Mouse (Mus musculus) myocyte (in vitro differentiated cells): Measurements from ENCODE around the gene Plekha8. TPM values are rescaled to one million over a fixed set of nuclear protein-coding genes. Genes with fewer than 3 reads are reported as not detected.
A peak's percentile ranks its signal among the peaks of the same experiment; 100 is the strongest.

ENCODE experiments used
- H3K27me3 ChIP-seq: one replicate; pipeline ENCODE4 v1.6.1; 2011; ENCODE audit not compliant: control insufficient read depth, insufficient read depth, insufficient read length
- H3K36me3 ChIP-seq: one replicate; pipeline ENCODE4 v1.6.1; 2011; ENCODE audit not compliant: control insufficient read depth, insufficient read depth
- H3K4me2 ChIP-seq: one replicate; pipeline ENCODE4 v1.6.1; 2011; ENCODE audit warnings: low read depth, control low read depth
- H3K4me3 ChIP-seq: one replicate; pipeline ENCODE4 v1.5.1; 2011; ENCODE audit warnings: mild to moderate bottlenecking, control low read depth, moderate library complexity
- H3K79me2 ChIP-seq: one replicate; pipeline ENCODE4 v1.6.1; 2011; ENCODE audit not compliant: control insufficient read depth, insufficient read depth
- H3ac ChIP-seq: one replicate; pipeline ENCODE4 v1.6.1; 2011; ENCODE audit not compliant: control insufficient read depth, insufficient read length
- CEBPB ChIP-seq: IDR thresholded peaks from 2 replicates; pipeline ENCODE4 v1.6.1; 2011; ENCODE audit warnings: mild to moderate bottlenecking, moderate library complexity; ENCODE audit not compliant: poor library complexity, insufficient read depth, severe bottlenecking
- E2F4 ChIP-seq: IDR thresholded peaks from one replicate; pipeline ENCODE4 v1.6.1; 2011; ENCODE audit warnings: mild to moderate bottlenecking, control low read depth, moderate library complexity; ENCODE audit not compliant: insufficient read depth
- MAX ChIP-seq: IDR thresholded peaks from one replicate; pipeline ENCODE4 v1.6.1; 2011; ENCODE audit warnings: low read depth, mild to moderate bottlenecking, control low read depth
- MYOD1 ChIP-seq, 3 experiments: IDR thresholded peaks; one replicate each; pipeline ENCODE4 v1.6.1; 2011; ENCODE audit warnings: control low read depth in 2 of 3, low read depth in 2 of 3, mild to moderate bottlenecking in 2 of 3, moderate library complexity in 1 of 3; ENCODE audit not compliant: insufficient read length in 2 of 3, control insufficient read depth in 1 of 3
- MYOG ChIP-seq, 3 experiments: IDR thresholded peaks; one replicate each; pipeline ENCODE4 v1.6.1; 2011; ENCODE audit warnings: control low read depth in 2 of 3, low read depth in 2 of 3, mild to moderate bottlenecking in 2 of 3; ENCODE audit not compliant: insufficient read length in 2 of 3, control insufficient read depth in 1 of 3, insufficient read depth in 1 of 3
- POLR2A ChIP-seq: IDR thresholded peaks from one replicate; pipeline ENCODE4 v1.6.1; 2011; ENCODE audit warnings: low read depth, mild to moderate bottlenecking, control low read depth, moderate library complexity; ENCODE audit not compliant: insufficient read length
- POLR2AphosphoS2 ChIP-seq: IDR thresholded peaks from one replicate; pipeline ENCODE4 v1.6.1; 2011; ENCODE audit warnings: low read depth, control low read depth; ENCODE audit not compliant: insufficient read length
- REST ChIP-seq: IDR thresholded peaks from one replicate; pipeline ENCODE4 v1.6.1; 2011; ENCODE audit warnings: mild to moderate bottlenecking, control low read depth, moderate library complexity; ENCODE audit not compliant: insufficient read depth, insufficient read length
- SRF ChIP-seq: IDR thresholded peaks from one replicate; pipeline ENCODE4 v1.6.1; 2011; ENCODE audit warnings: low read depth; ENCODE audit not compliant: control insufficient read depth, insufficient read length
- TCF12 ChIP-seq: IDR thresholded peaks from one replicate; pipeline ENCODE4 v1.6.1; 2011; ENCODE audit warnings: mild to moderate bottlenecking, control low read depth; ENCODE audit not compliant: poor library complexity, insufficient read depth, severe bottlenecking
- TCF3 ChIP-seq: IDR thresholded peaks from one replicate; pipeline ENCODE4 v1.6.1; 2011; ENCODE audit warnings: low read depth, control low read depth; ENCODE audit not compliant: insufficient read length
- USF1 ChIP-seq: IDR thresholded peaks from one replicate; pipeline ENCODE4 v1.6.1; 2011; ENCODE audit warnings: low read depth, mild to moderate bottlenecking, control low read depth, moderate library complexity
- polyA plus RNA-seq: library from polyadenylated mRNA; unstranded; fragments of >200 nt; fragmentation: generic; extraction: Trizol; gene quantifications from one replicate; pipeline ENCODE4 v1.2.1, GENCODE M21; 2012; ENCODE audit warnings: missing spikeins

Plekha8 gene
- polyA plus RNA-seq, 1 experiment = 3.6 TPM

DNA sequence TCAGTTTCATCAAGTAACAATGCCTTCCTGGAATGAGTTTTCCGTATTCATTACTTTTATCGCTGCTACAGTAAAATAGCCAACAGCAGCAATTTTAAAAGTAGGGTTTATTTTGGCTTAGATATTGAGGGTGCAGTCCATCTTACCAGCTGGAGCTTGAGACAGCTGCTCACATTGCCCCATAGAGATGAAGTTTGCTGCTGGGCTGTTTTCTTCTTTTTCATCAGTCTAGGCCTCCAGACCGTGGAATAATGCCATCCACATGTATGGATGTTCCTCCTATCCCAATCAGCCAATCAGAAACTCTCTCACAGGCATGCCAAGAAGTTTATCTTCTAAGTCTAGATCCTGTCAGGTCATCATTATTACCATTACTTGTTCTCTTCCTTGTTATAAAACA, 45.0 kb downstream of the Plekha8 start:
- Histone ChIP-seq H3ac (no peak overlapping the region), H3K4me2 (no peak overlapping the region), H3K4me3 (no peak overlapping the region), H3K36me3 (peaks cover 13% of the 10 kb centered on the region), H3K79me2 (no peaks in the 10 kb centered on the region), H3K27me3 (no peaks in the 10 kb centered on the region)
- no peak for TF ChIP-seq MAX
- no peak for TF ChIP-seq MYOG (IDR thresholded peaks at IDR 0.05; ENCODE audit: control insufficient read depth in 1 of 3, insufficient read depth in 1 of 3, insufficient read length in 2 of 3, low read depth in 2 of 3)
- no peak for TF ChIP-seq MYOD1 (IDR thresholded peaks at IDR 0.05; ENCODE audit: control insufficient read depth in 1 of 3, insufficient read length in 2 of 3, low read depth in 2 of 3)
- TF ChIP-seq REST = no peak
- TF ChIP-seq POLR2AphosphoS2 = no peak
- TF ChIP-seq POLR2A = no peak
- no peak for TF ChIP-seq TCF3
- no peak for TF ChIP-seq CEBPB
- TF ChIP-seq SRF = no peak

DNA sequence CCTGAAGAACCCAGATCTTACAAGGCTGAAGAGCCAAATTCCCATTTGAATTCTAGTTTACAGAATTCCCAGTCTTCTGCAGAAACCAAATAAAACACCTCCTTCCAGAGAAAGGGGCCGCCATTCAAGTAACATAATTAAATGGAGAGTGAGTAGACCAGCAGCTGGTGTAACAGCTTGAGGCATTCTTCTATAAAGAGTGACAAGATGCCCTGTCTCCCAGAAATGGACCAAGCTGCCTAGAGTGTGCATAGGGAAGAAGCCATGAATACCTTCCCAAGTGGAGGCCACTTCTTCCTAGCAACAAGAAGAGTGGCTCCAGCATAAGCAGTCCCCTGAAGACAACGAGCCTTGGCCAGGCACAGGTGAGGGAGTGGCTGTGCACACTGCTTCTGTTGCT, 47.0 kb downstream of the Plekha8 start:
- H3K27me3 ChIP-seq = no peaks in the 10 kb centered on the region
- no peak overlapping the region for H3ac ChIP-seq
- no peaks in the 10 kb centered on the region for H3K79me2 ChIP-seq
- TF ChIP-seq TCF12 = no peak
- TF ChIP-seq TCF3 = no peak
- no peak for TF ChIP-seq CEBPB
- no peak for TF ChIP-seq E2F4
- TF ChIP-seq POLR2A = no peak
- no peak for TF ChIP-seq MYOG (IDR thresholded peaks at IDR 0.05; ENCODE audit: control insufficient read depth in 1 of 3, insufficient read depth in 1 of 3, insufficient read length in 2 of 3, low read depth in 2 of 3)
- no peak for TF ChIP-seq MYOD1 (IDR thresholded peaks at IDR 0.05; ENCODE audit: control insufficient read depth in 1 of 3, insufficient read length in 2 of 3, low read depth in 2 of 3)
- TF ChIP-seq REST = no peak
- no peak for TF ChIP-seq USF1
- no peak for TF ChIP-seq POLR2AphosphoS2
- no peak for TF ChIP-seq MAX
- no peak for TF ChIP-seq SRF
- no peak overlapping the region for H3K4me3 ChIP-seq
- peaks cover 13% of the 10 kb centered on the region for H3K36me3 ChIP-seq
- H3K4me2 ChIP-seq = no peak overlapping the region

- no peaks in the 10 kb centered on the region for H3K79me2 ChIP-seq
- TF ChIP-seq CEBPB (no peak), USF1 (no peak), TCF12 (no peak), E2F4 (no peak), MAX (no peak), TCF3 (no peak), SRF (no peak), MYOD1 (IDR thresholded peaks at IDR 0.05; ENCODE audit: control insufficient read depth in 1 of 3, insufficient read length in 2 of 3, low read depth in 2 of 3) (no peak), MYOG (IDR thresholded peaks at IDR 0.05; ENCODE audit: control insufficient read depth in 1 of 3, insufficient read depth in 1 of 3, insufficient read length in 2 of 3, low read depth in 2 of 3) (no peak), POLR2AphosphoS2 (no peak), POLR2A (no peak), REST (no peak)
- H3K36me3 ChIP-seq = peaks cover 13% of the 10 kb centered on the region
- H3ac ChIP-seq = no peak overlapping the region
- H3K4me2 ChIP-seq = no peak overlapping the region
- H3K4me3 ChIP-seq = no peak overlapping the region
- H3K27me3 ChIP-seq = no peaks in the 10 kb centered on the region
Measured at GRCm38 (mm10) chr6:54643181-54643580, 48.3 kb downstream of the Plekha8 start.

GRCm38 (mm10) chr6:54655471-54656095, 60.7 kb downstream of the Plekha8 start:
- H3K79me2 ChIP-seq = no peaks in the 10 kb centered on the region
- TF ChIP-seq TCF3 (no peak), POLR2AphosphoS2 (no peak), REST (no peak), TCF12 (no peak), SRF (no peak), CEBPB (peak; percentile 81; the same call in 1 of the 2 replicates), MYOG (IDR thresholded peaks at IDR 0.05; ENCODE audit: control insufficient read depth in 1 of 3, insufficient read depth in 1 of 3, insufficient read length in 2 of 3, low read depth in 2 of 3) (no peak), POLR2A (no peak), USF1 (peak; percentile 40)
- H3K4me3 ChIP-seq = no peak overlapping the region
- no peak overlapping the region for H3ac ChIP-seq
- no peaks in the 10 kb centered on the region for H3K36me3 ChIP-seq
- peak overlapping the region; percentile 72 for H3K4me2 ChIP-seq
- H3K27me3 ChIP-seq = no peaks in the 10 kb centered on the region
